Mouse (Mus musculus) midbrain, embryonic 13.5 days (tissue): Measurements from ENCODE around the gene Aspg. TPM values are rescaled to one million over a fixed set of nuclear protein-coding genes. Genes with fewer than 3 reads are reported as not detected.

Experiments used
- ATAC-seq: fragments of 200-750 bp; cut with Nextera tagmentation; 2 replicates; pipeline ENCODE4 v1.8.0; 2017; ENCODE audit warnings: mild to moderate bottlenecking, moderate TSS enrichment, moderate library complexity
- H3K27ac ChIP-seq: fragments of 300-500 bp; sonication (generic); 2 replicates; pipeline ENCODE4 v1.5.1; 2015; ENCODE audit warnings: inconsistent platforms, mild to moderate bottlenecking, moderate library complexity
- H3K27me3 ChIP-seq: fragments of 300-500 bp; sonication (generic); 2 replicates; pipeline ENCODE4 v1.6.1; 2015; ENCODE audit warnings: mild to moderate bottlenecking, inconsistent platforms
- H3K36me3 ChIP-seq: fragments of 300-500 bp; sonication (generic); 2 replicates; pipeline ENCODE4 v1.6.1; 2015; ENCODE audit warnings: mild to moderate bottlenecking, inconsistent platforms
- H3K4me1 ChIP-seq: fragments of 300-500 bp; sonication (generic); replicated peaks from 2 replicates; pipeline ENCODE4 v1.6.1; 2015; ENCODE audit warnings: inconsistent platforms
- H3K4me2 ChIP-seq: fragments of 300-500 bp; sonication (generic); replicated peaks from 2 replicates; pipeline ENCODE4 v1.6.1; 2015; ENCODE audit warnings: moderate library complexity, mild to moderate bottlenecking, inconsistent platforms
- H3K4me3 ChIP-seq: fragments of 300-500 bp; sonication (generic); replicated peaks from 2 replicates; pipeline ENCODE4 v1.5.1; 2015; ENCODE audit warnings: mild to moderate bottlenecking, inconsistent platforms
- H3K9ac ChIP-seq: fragments of 300-500 bp; sonication (generic); replicated peaks from 2 replicates; pipeline ENCODE4 v1.6.1; 2015; ENCODE audit warnings: mild to moderate bottlenecking, inconsistent platforms
- H3K9me3 ChIP-seq: fragments of 300-500 bp; sonication (generic); 2 replicates; pipeline ENCODE4 v1.6.1; 2016; ENCODE audit warnings: mild to moderate bottlenecking, inconsistent platforms
- WGBS: fragments of 180-500 bp; shearing (Covaris S2); methylation state at CpG from one replicate; pipeline ENCODE4 v1.1.7; 2015; 5-methylcytosine and 5-hydroxymethylcytosine counted together
- polyA plus RNA-seq: library from polyadenylated mRNA; unstranded; fragments of >200 nt; fragmentation: Nextera tagmentation; extraction: Ambion mirVana; gene quantifications from 2 replicates; pipeline ENCODE4 v1.2.1, GENCODE M21; 2015

Gene Aspg
- polyA plus RNA-seq, 1 experiment from 2014 or later: 0.90 TPM

- Histone ChIP-seq H3K4me2 (peak overlapping the region; percentile 84), H3K36me3 (no peaks in the 10 kb centered on the region), H3K9me3 (no peaks in the 10 kb centered on the region), H3K27me3 (peaks cover 81% of the 10 kb centered on the region), H3K4me3 (peak overlapping the region; percentile 54), H3K4me1 (peaks cover 65% of the 10 kb centered on the region), H3K27ac (peak overlapping the region; percentile 73), H3K9ac (peak overlapping the region; percentile 83)
- WGBS: 0% methylated on average over 25 of the region's 52 CpGs
- peak; percentile 10 for ATAC-seq
Measured at GRCm38 (mm10) chr12:112143833-112144201, 37.3 kb downstream of the Aspg start.

- no peak for ATAC-seq
Measured at GRCm38 (mm10) chr12:112144377-112145115, 38.1 kb downstream of the Aspg start.

GRCm38 (mm10) chr12:112145211-112145874 is 38.9 kb downstream of the Aspg start:
- Histone ChIP-seq H3K4me2 (peak overlapping the region; percentile 84), H3K36me3 (no peaks in the 10 kb centered on the region), H3K4me3 (peak overlapping the region; percentile 54), H3K27me3 (peaks cover 83% of the 10 kb centered on the region), H3K4me1 (peaks cover 80% of the 10 kb centered on the region), H3K9me3 (no peaks in the 10 kb centered on the region), H3K27ac (peak overlapping the region; percentile 73), H3K9ac (peak overlapping the region; percentile 83)
- ATAC-seq: peak; percentile 57
- WGBS: under 1% methylated on average over 37 of the region's 37 CpGs

More at GRCm38 (mm10) chr12:112144377-112145115, 38.1 kb downstream of the Aspg start:
- peak overlapping the region; percentile 84 for H3K4me2 ChIP-seq
- WGBS: under 1% methylated on average over 46 of the region's 46 CpGs
- peak overlapping the region; percentile 54 for H3K4me3 ChIP-seq
- H3K4me1 ChIP-seq: peaks cover 72% of the 10 kb centered on the region
- peak overlapping the region; percentile 83 for H3K9ac ChIP-seq
- H3K27me3 ChIP-seq: peaks cover 87% of the 10 kb centered on the region
- H3K9me3 ChIP-seq: no peaks in the 10 kb centered on the region
- H3K36me3 ChIP-seq: no peaks in the 10 kb centered on the region
- peak overlapping the region; percentile 73 for H3K27ac ChIP-seq

GRCm38 (mm10) chr12:112145875-112146651 is 39.6 kb downstream of the Aspg start, which contains the start of gene Kif26a:
TSS of gene Kif26a (plus strand) at chr12:112146208.
- H3K4me2 ChIP-seq: peak within 1 kb of the TSS; percentile 84
- H3K27ac ChIP-seq: peak within 1 kb of the TSS; percentile 73
- H3K27me3 ChIP-seq: peaks cover 76% of the 10 kb centered on the region
- ATAC-seq: peak; percentile 54
- H3K4me1 ChIP-seq: peaks cover 87% of the 10 kb centered on the region
- peak within 1 kb of the TSS; percentile 54 for H3K4me3 ChIP-seq
- H3K9ac ChIP-seq: peak within 1 kb of the TSS; percentile 83
- H3K36me3 ChIP-seq: no peaks in the 10 kb centered on the region
- no peaks in the 10 kb centered on the region for H3K9me3 ChIP-seq
- under 1% methylated on average over 63 of the region's 68 CpGs for WGBS

DNA sequence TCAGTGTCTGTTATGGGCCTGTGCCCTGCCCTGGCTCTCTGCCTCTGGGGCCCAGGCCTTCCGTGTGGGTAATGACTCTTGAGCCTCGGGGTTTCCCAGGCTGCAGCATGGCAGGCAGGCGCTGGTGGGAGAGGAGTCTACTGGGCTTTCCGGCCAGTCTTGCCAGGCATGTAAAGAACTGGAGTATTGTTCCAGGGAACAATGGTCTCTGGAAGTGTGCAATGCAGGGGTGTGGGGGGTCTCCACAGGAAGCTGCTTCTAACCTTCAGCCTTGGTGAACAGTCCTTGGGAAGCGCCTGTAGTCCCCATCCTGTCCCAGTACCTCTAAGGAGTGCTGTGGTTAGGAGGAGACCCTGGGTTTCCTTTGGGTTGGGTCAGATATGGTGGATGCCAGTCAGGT is 40.9 kb downstream of the Aspg start:
- Histone ChIP-seq H3K27ac (peak overlapping the region; percentile 70; the same call in 1 of the 2 replicates), H3K9me3 (no peaks in the 10 kb centered on the region), H3K9ac (peak overlapping the region; percentile 83), H3K27me3 (peaks cover 63% of the 10 kb centered on the region), H3K4me1 (peaks cover 98% of the 10 kb centered on the region), H3K4me3 (peak overlapping the region; percentile 54), H3K4me2 (peak overlapping the region; percentile 84), H3K36me3 (no peaks in the 10 kb centered on the region)
- WGBS: 22% methylated on average over 5 of the region's 5 CpGs
- ATAC-seq: no peak

- WGBS: 81% methylated on average over 7 of the region's 7 CpGs
- Histone ChIP-seq H3K27ac (peak overlapping the region; percentile 47; the same call in 1 of the 2 replicates), H3K4me3 (peak overlapping the region; percentile 54), H3K4me1 (peaks cover 98% of the 10 kb centered on the region), H3K9ac (peak overlapping the region; percentile 16; the same call in 1 of the 2 replicates), H3K9me3 (no peaks in the 10 kb centered on the region), H3K4me2 (peak overlapping the region; percentile 84), H3K36me3 (no peaks in the 10 kb centered on the region), H3K27me3 (peaks cover 42% of the 10 kb centered on the region)
- no peak for ATAC-seq
Measured at GRCm38 (mm10) chr12:112150011-112150410, 43.5 kb downstream of the Aspg start.

DNA sequence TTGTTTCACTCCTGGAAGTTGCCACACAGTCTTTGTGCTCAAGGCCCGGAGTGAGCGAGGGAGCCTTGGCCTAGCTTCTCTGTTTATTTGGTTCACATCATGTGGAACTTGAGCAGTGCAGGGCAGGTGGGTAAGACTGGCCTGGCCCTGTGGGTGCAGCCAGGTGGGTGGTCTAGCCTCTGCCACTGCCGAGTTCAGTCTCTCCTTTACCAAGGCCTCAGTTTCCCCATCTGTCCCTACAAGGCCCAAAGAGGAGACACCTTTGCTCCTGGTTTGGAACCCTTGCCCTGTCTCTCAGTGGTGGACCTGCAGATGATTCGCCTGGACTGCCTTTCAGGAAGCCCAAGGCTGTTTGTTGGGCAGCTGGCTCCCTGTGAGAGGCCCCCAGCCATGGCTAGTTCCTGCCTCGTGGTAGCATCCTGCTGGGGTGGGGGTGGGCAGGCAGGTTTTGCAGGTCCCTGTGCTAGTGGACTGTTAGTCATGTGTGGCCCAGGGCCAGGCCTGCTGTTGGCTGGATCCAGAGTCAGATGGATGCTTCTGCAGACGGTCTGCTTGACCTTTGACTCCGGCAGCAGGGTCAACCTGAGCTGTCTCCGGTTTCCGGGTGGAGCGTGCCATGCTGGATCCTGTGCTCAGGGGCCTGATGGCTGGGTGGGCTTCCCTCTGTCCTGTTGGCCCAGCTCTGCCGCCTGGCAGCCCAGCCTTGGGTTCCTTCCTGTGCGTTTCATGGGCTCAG is 44.9 kb downstream of the Aspg start:
- Histone ChIP-seq H3K9me3 (no peaks in the 10 kb centered on the region), H3K4me3 (no peak overlapping the region; the same call in 1 of the 2 replicates), H3K4me2 (peak overlapping the region; percentile 84), H3K27ac (no peak overlapping the region), H3K36me3 (no peaks in the 10 kb centered on the region), H3K27me3 (peaks cover 36% of the 10 kb centered on the region), H3K9ac (peak overlapping the region; percentile 24; the same call in 1 of the 2 replicates), H3K4me1 (peaks cover 99% of the 10 kb centered on the region)
- ATAC-seq: no peak
- 48% methylated on average over 12 of the region's 12 CpGs for WGBS

GRCm38 (mm10) chr12:112151980-112152362 is 45.5 kb downstream of the Aspg start:
- H3K27ac ChIP-seq: no peak overlapping the region
- H3K4me1 ChIP-seq: peaks cover 99% of the 10 kb centered on the region
- H3K27me3 ChIP-seq: peaks cover 33% of the 10 kb centered on the region
- H3K36me3 ChIP-seq: no peaks in the 10 kb centered on the region
- H3K4me2 ChIP-seq: peak overlapping the region; percentile 84
- no peaks in the 10 kb centered on the region for H3K9me3 ChIP-seq
- 45% methylated on average over 6 of the region's 6 CpGs for WGBS
- H3K9ac ChIP-seq: peak overlapping the region; percentile 24; the same call in 1 of the 2 replicates
- no peak for ATAC-seq
- H3K4me3 ChIP-seq: no peak overlapping the region

DNA sequence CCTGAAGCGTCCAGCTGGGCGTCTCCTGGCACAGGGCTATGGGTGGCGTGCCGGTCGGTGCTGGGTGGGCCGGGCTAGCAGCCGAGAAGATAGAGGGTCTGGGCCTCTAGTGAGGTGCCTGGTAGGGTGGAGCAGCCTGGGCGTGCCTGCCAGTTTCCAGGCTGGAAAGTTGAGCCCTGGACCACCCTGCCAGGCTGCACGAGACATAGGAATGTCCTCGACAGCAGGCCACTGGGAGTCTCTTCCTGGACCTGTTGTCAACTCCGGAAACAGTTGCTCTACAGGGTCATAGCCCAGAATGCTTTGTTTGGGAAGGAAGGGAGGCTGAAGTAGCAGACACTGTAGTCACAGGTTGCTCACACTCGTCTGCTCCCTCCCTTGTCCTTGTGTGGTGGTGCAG is 47.1 kb downstream of the Aspg start:
- Histone ChIP-seq H3K36me3 (peaks cover 13% of the 10 kb centered on the region), H3K9me3 (no peaks in the 10 kb centered on the region), H3K9ac (0 out of 2 replicates have a peak overlapping the region, but pooled peaks have one; percentile 25), H3K27me3 (peaks cover 23% of the 10 kb centered on the region), H3K27ac (no peak overlapping the region), H3K4me1 (peaks cover 99% of the 10 kb centered on the region), H3K4me3 (no peak overlapping the region), H3K4me2 (no peak overlapping the region)
- no peak for ATAC-seq
- WGBS: 78% methylated on average over 12 of the region's 12 CpGs

DNA sequence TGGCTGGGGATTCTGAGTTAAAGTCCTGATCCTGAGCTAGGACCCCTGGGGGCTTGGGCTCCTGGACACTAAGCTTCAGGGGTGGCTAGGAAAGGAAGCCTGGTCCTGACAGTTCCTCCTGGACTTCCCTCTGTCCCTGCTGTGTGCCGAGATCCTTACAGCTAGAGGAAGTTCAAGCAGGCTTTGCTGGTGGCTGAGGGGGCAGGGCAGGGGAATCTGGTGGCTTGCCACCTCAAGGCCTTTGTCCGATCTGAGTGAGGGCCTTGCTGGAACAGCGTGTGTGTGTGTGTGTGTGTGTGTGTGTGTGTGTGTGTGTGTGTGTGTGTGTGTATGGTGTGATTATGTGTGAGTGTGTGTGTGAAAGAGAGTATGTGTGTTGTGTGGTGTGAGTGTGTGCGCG is 48.0 kb downstream of the Aspg start:
- H3K27me3 ChIP-seq: peaks cover 15% of the 10 kb centered on the region
- no peaks in the 10 kb centered on the region for H3K9me3 ChIP-seq
- H3K4me3 ChIP-seq: no peak overlapping the region
- H3K9ac ChIP-seq: no peak overlapping the region
- WGBS: 55% methylated on average over 4 of the region's 5 CpGs
- H3K36me3 ChIP-seq: peaks cover 16% of the 10 kb centered on the region
- peaks cover 92% of the 10 kb centered on the region for H3K4me1 ChIP-seq
- peak overlapping the region; percentile 14; the same call in 1 of the 2 replicates for H3K4me2 ChIP-seq
- 0 out of 2 replicates have a peak overlapping the region, but pooled peaks have one; percentile 12 for H3K27ac ChIP-seq
- no peak for ATAC-seq
